Mouse (Mus musculus): ENCODE data around the gene Zfp46.

Zfp46 gene

GRCm38 (mm10) chr4:136284455-136284854, at the start of gene Zfp46:
Gene Zfp46, plus strand, starts transcription at chr4:136284683.
- peak; percentile 73 for DNase-seq (ENCODE audit: inconsistent ontology term)

GRCm38 (mm10) chr4:136238669-136239068, 45.8 kb upstream of the Zfp46 start:
- DNase-seq (ENCODE audit: inconsistent ontology term), result no peak

GRCm38 (mm10) chr4:136239111-136239510, 45.4 kb upstream of the Zfp46 start:
- DNase-seq (ENCODE audit: inconsistent ontology term), result no peak

GRCm38 (mm10) chr4:136239622-136240021, 44.9 kb upstream of the Zfp46 start:
- peak; percentile 84 for DNase-seq (ENCODE audit: inconsistent ontology term)

- DNase-seq (ENCODE audit: inconsistent ontology term), result no peak
Measured at GRCm38 (mm10) chr4:136240123-136240522, 44.4 kb upstream of the Zfp46 start.

GRCm38 (mm10) chr4:136240955-136241354, 43.5 kb upstream of the Zfp46 start:
- peak; percentile 17 for DNase-seq (ENCODE audit: inconsistent ontology term)

GRCm38 (mm10) chr4:136242065-136242703, 42.3 kb upstream of the Zfp46 start:
- DNase-seq (ENCODE audit: inconsistent ontology term), result no peak

- DNase-seq (ENCODE audit: inconsistent ontology term), result no peak
Measured at GRCm38 (mm10) chr4:136242728-136243127, 41.8 kb upstream of the Zfp46 start.

GRCm38 (mm10) chr4:136244208-136244607, 40.3 kb upstream of the Zfp46 start:
- DNase-seq (ENCODE audit: inconsistent ontology term), result no peak

GRCm38 (mm10) chr4:136245681-136246080, 38.8 kb upstream of the Zfp46 start:
- DNase-seq (ENCODE audit: inconsistent ontology term), result no peak

GRCm38 (mm10) chr4:136246568-136246969, 37.9 kb upstream of the Zfp46 start:
- DNase-seq (ENCODE audit: inconsistent ontology term), result no peak

GRCm38 (mm10) chr4:136247386-136247728, 37.1 kb upstream of the Zfp46 start:
- no peak for DNase-seq (ENCODE audit: inconsistent ontology term)

- peak; percentile 66 for DNase-seq (ENCODE audit: inconsistent ontology term)
Measured at GRCm38 (mm10) chr4:136247729-136248463, 36.6 kb upstream of the Zfp46 start, which contains the start of gene Tcea3. Gene Tcea3, plus strand, starts transcription at chr4:136247729.

- peak; percentile 22 for DNase-seq (ENCODE audit: inconsistent ontology term)
Measured at GRCm38 (mm10) chr4:136248464-136249331, 35.8 kb upstream of the Zfp46 start.

- no peak for DNase-seq (ENCODE audit: inconsistent ontology term)
Measured at GRCm38 (mm10) chr4:136249332-136249647, 35.2 kb upstream of the Zfp46 start.

GRCm38 (mm10) chr4:136249780-136250179, 34.7 kb upstream of the Zfp46 start:
- DNase-seq (ENCODE audit: inconsistent ontology term), result peak; percentile 55

GRCm38 (mm10) chr4:136255919-136256318, 28.6 kb upstream of the Zfp46 start:
- no peak for DNase-seq (ENCODE audit: inconsistent ontology term)

- DNase-seq (ENCODE audit: inconsistent ontology term), result no peak
Measured at GRCm38 (mm10) chr4:136256696-136257095, 27.8 kb upstream of the Zfp46 start.

- no peak for DNase-seq (ENCODE audit: inconsistent ontology term)
Measured at GRCm38 (mm10) chr4:136259916-136260315, 24.6 kb upstream of the Zfp46 start.

- peak; percentile 80 for DNase-seq (ENCODE audit: inconsistent ontology term)
Measured at GRCm38 (mm10) chr4:136260491-136261180, 23.8 kb upstream of the Zfp46 start.

- DNase-seq (ENCODE audit: inconsistent ontology term), result no peak
Measured at GRCm38 (mm10) chr4:136261912-136262311, 22.6 kb upstream of the Zfp46 start.

GRCm38 (mm10) chr4:136263555-136263954, 20.9 kb upstream of the Zfp46 start:
- DNase-seq (ENCODE audit: inconsistent ontology term), result no peak

Measured in Muller cell, postnatal 12 days (primary cell).